Mouse (Mus musculus) bone marrow, adult 2 months (tissue): Measurements from ENCODE around the gene Pard3b.

Experiments
- CTCF ChIP-seq: fragments of 200-500 bp; IDR thresholded peaks from 2 replicates; pipeline ENCODE4 v1.5.1; 2011; ENCODE audit warnings: low read length, control low read depth; ENCODE audit not compliant: control insufficient read depth, insufficient read depth
- POLR2A ChIP-seq: fragments of 200-500 bp; IDR thresholded peaks from 2 replicates; pipeline ENCODE4 v1.6.1; 2011; ENCODE audit warnings: low read depth, mild to moderate bottlenecking, control low read depth, low read length, borderline replicate concordance; ENCODE audit not compliant: control insufficient read depth

- TF ChIP-seq CTCF (no peak), POLR2A (no peak)
These were observed 701.6 kb downstream of the Pard3b start for GRCm38 (mm10) chr1:62340261-62340660.
